Mouse (Mus musculus) cortical plate, adult 2 months (tissue): Measurements from ENCODE around the gene B4galt3. TPM values are rescaled to one million over a fixed set of nuclear protein-coding genes. Genes with fewer than 3 reads are reported as not detected.
A peak's percentile ranks its signal among the peaks of the same experiment; 100 is the strongest.

Source experiments
- H3K27ac ChIP-seq: fragments of 200-500 bp; 2 replicates; pipeline ENCODE4 v1.5.1; 2012; ENCODE audit warnings: low read length, control low read depth, inconsistent platforms; ENCODE audit not compliant: insufficient read depth
- H3K4me1 ChIP-seq: fragments of 200-500 bp; 2 replicates; pipeline ENCODE4 v1.6.1; 2011; ENCODE audit warnings: low read length; ENCODE audit not compliant: control insufficient read depth, insufficient read depth
- H3K4me3 ChIP-seq: fragments of 200-500 bp; 2 replicates; pipeline ENCODE4 v1.5.1; 2011; ENCODE audit warnings: mild to moderate bottlenecking, low read length, control low read depth; ENCODE audit not compliant: insufficient read depth
- CTCF ChIP-seq: fragments of 200-500 bp; IDR thresholded peaks from 2 replicates; pipeline ENCODE4 v1.5.1; 2011; ENCODE audit warnings: mild to moderate bottlenecking, control low read depth, low read length; ENCODE audit not compliant: insufficient read depth; ENCODE audit errors: extremely low read depth
- POLR2A ChIP-seq: fragments of 200-500 bp; IDR thresholded peaks from 2 replicates; pipeline ENCODE4 v1.6.1; 2011; ENCODE audit warnings: mild to moderate bottlenecking, low read length, control low read depth; ENCODE audit not compliant: insufficient read depth; ENCODE audit errors: extremely low read depth
- polyA plus RNA-seq: library from polyadenylated mRNA; depleted of rRNA; stranded (reverse); fragments of >200 nt; gene quantifications from 2 replicates; pipeline ENCODE4 v1.2.3, GENCODE M21; 2012

Gene B4galt3
- polyA plus RNA-seq, 1 experiment = 73.7 TPM

- no peak for TF ChIP-seq POLR2A
- no peak for TF ChIP-seq CTCF
- Histone ChIP-seq H3K4me3 (no peak overlapping the region), H3K4me1 (peaks cover 7% of the 10 kb centered on the region; the same call in 1 of the 2 replicates), H3K27ac (no peak overlapping the region)
These were observed 4.0 kb downstream of the B4galt3 start for GRCm38 (mm10) chr1:171274171-171274570.

GRCm38 (mm10) chr1:171275144-171275734 lies 5.1 kb downstream of the B4galt3 start:
- H3K4me1 ChIP-seq = peaks cover 7% of the 10 kb centered on the region; the same call in 1 of the 2 replicates
- TF ChIP-seq POLR2A = no peak
- no peak for TF ChIP-seq CTCF
- H3K27ac ChIP-seq = no peak overlapping the region
- H3K4me3 ChIP-seq = no peak overlapping the region

- TF ChIP-seq CTCF = no peak
- no peak for TF ChIP-seq POLR2A
- Histone ChIP-seq H3K4me1 (peaks cover 3% of the 10 kb centered on the region; the same call in 1 of the 2 replicates), H3K4me3 (no peak overlapping the region), H3K27ac (no peak overlapping the region)
These were observed 6.1 kb downstream of the B4galt3 start for GRCm38 (mm10) chr1:171276110-171276748.

DNA sequence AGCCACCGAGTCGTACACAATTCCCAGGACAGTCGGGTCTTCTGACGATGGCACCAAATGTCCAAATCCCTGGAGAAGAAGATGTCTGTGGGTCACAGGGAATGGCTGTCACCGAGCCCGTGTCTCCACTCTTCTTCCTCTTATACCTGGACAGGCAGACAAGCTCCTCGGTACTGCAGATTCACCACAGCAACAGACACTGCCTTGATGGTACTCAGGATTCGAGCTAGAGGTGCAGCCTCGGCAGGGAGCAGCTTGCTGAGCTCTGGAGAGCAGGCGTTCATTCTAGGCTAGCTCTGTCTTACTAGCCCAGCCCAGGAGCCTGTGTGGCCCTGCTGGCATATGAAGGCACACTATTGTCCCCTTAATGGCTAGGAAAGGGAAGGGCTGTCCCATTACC lies 7.6 kb downstream of the B4galt3 start:
- Histone ChIP-seq H3K4me3 (no peak overlapping the region), H3K27ac (no peak overlapping the region), H3K4me1 (no peaks in the 10 kb centered on the region)
- TF ChIP-seq POLR2A (no peak), CTCF (no peak)

- H3K4me1 ChIP-seq = no peaks in the 10 kb centered on the region
- TF ChIP-seq CTCF (no peak), POLR2A (no peak)
- H3K4me3 ChIP-seq = no peak overlapping the region
- no peak overlapping the region for H3K27ac ChIP-seq
These were observed 8.3 kb downstream of the B4galt3 start for GRCm38 (mm10) chr1:171278436-171278835.

- Histone ChIP-seq H3K27ac (no peak overlapping the region), H3K4me3 (no peak overlapping the region), H3K4me1 (no peaks in the 10 kb centered on the region)
- TF ChIP-seq POLR2A = no peak
- TF ChIP-seq CTCF = no peak
These were observed 9.0 kb downstream of the B4galt3 start for GRCm38 (mm10) chr1:171279012-171279705.

GRCm38 (mm10) chr1:171279721-171280120 lies 9.6 kb downstream of the B4galt3 start:
- no peaks in the 10 kb centered on the region for H3K4me1 ChIP-seq
- H3K4me3 ChIP-seq = no peak overlapping the region
- H3K27ac ChIP-seq = no peak overlapping the region
- TF ChIP-seq CTCF (no peak), POLR2A (no peak)

DNA sequence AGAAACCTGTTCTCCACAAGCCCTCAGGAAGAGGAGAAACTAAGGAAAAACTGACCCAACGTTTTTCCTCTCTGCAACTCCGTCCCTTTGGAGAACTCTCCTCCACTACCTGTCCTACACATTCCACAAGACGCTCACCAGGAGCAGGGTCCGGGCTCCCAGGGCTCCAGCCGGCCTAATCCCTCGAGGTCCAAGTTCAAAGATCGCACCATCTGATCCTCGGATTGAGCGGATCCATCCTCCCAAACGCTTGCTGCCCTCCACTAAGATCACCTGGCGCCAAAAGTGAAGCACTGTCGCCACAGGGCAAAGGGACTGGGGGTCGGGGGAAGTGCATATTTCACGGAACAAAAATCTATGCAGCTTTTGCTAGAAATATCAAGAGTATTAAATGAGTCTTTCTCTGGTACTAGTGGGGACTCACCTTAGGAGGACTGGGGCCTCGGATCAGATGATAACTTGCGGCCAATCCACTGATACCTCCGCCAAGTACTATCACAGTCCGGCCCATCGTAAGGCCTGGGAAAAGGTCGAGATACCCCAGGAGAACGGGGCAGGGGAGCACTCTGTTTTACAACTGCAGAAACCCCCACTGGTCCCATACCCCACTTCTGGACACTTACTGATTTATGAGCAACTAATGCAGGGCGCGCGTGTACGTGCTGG lies 10.3 kb downstream of the B4galt3 start:
- TF ChIP-seq CTCF = no peak
- TF ChIP-seq POLR2A = no peak
- H3K4me3 ChIP-seq = peak overlapping the region; percentile 50
- no peak overlapping the region for H3K27ac ChIP-seq
- H3K4me1 ChIP-seq = no peaks in the 10 kb centered on the region

DNA sequence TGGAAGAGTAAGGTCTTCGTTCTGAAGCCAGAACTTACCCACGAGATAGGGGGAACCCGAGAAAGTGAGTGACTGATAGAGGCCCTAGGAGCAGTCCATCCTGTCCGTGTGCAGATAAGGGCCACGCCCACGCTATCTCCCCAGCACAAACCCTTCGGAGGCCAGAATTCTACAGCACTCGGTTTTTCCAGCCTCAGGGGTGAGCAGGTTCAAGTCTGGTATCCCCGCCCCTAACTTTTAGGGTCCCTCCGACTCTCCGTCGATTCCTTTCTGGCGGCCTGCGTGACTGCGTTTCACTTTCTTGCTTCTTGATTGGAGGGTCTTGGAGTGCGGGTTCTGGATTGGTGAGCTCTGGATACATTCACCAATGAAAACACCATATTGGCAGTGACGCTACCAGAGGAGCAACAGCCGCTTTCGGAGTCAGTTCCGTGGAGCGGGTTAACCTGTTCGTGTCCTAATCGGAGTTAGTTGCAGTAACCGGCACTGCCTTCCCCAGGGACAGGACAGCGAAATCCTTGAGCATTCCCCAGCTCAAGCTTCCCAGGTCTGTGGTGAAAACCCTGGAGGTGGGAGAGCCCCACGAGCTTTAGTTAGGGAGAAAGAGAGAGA lies 10.9 kb downstream of the B4galt3 start, which contains the start of gene Ppox:
TSS of gene Ppox (minus strand) at position 271 of the 612 bp plus-strand sequence.
- 0 out of 2 replicates have a peak, but pooled peaks have one; percentile 42 for TF ChIP-seq POLR2A
- TF ChIP-seq CTCF = no peak
- no peak within 1 kb of the TSS for H3K27ac ChIP-seq
- H3K4me3 ChIP-seq = peak within 1 kb of the TSS; percentile 50
- peaks cover 1% of the 10 kb centered on the region; the same call in 1 of the 2 replicates for H3K4me1 ChIP-seq
